Mouse (Mus musculus): ENCODE results near the gene Svep1. TPM values are rescaled to one million over a fixed set of nuclear protein-coding genes. Genes with fewer than 3 reads are reported as not detected.
A peak's percentile ranks its signal among the peaks of the same experiment; 100 is the strongest.

Gene Svep1
- polyA plus RNA-seq (2012; ENCODE audit: insufficient read depth, insufficient read length, missing spikeins): 4.0 and 6.5 TPM in 2 replicates

DNA sequence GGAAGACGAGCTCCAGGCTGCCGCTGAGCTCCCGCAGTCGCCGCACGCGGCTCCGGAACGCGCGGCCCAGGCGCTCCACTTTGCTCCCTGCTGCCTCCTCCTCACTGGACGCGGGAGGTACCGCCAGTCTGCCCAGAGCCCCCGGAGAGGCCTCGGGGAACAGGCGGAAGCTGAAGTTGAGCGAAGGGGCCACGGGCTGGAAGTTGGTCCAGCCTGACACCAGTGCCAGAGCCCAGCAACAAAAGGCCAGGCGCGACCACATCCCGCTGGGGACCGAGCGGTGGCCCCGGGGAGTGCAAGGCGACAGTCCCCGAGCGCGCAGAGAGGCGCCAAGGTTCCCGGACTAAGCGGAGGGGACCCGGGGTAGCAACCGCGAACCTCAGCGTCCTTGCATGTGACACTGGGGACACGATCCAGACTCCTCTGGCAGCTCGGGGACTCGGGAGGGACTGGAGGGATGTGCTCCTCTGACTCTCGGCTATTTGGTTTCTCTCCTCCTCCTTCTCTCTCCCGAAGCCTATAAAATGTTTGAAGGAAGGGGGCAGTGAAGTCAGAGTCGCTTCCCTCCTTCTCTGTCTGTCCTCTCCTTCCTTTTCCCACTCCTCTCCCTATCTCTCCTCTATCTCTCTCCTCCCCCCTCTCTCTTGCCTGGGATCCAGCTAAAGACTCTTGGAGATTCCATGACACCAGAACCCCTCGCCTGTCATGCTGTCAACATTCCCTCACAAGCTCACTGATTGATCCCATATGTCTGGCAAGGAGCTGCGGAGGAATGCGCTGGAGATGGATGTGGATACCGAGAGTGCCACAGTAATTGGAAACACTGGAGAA lies at the start of gene Svep1:
Gene Svep1 (minus strand): TSS at position 745 of the 831 bp plus-strand sequence.
- Histone ChIP-seq H3K27ac (replicated peaks; ENCODE audit: low read depth, low read length) (peak within 1 kb of the TSS; percentile 76), H3K4me1 (ENCODE audit: control insufficient read depth, insufficient read depth, insufficient read length, low read length) (no peaks in the 10 kb centered on the region), H3K4me3 (ENCODE audit: insufficient read depth, low read depth, low read length) (peak within 1 kb of the TSS; percentile 82)

DNA sequence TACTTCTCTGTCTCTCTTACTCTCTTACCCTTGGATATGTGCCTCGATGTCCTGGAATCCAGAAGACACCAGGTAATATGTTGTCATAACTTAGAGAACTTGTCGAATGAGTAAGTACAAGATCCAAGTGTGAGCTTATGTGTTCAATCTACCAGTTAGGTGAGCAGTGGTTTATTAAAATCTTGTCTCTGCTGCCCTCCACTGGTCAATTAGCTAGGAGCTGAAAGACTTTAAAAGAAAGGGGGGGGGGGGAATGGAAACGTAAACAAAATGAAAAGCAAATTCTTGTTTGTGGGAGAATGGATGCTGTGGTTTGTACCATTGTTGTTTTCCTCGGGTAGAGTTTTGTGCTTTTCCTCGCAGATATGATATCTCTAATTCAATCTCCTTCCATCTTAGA lies 46.8 kb upstream of the Svep1 start:
- no peak overlapping the region for H3K4me3 ChIP-seq (ENCODE audit: insufficient read depth, low read depth, low read length)
- no peaks in the 10 kb centered on the region for H3K4me1 ChIP-seq (ENCODE audit: control insufficient read depth, insufficient read depth, insufficient read length, low read length)
- no peak overlapping the region for H3K27ac ChIP-seq (replicated peaks; ENCODE audit: low read depth, low read length)

DNA sequence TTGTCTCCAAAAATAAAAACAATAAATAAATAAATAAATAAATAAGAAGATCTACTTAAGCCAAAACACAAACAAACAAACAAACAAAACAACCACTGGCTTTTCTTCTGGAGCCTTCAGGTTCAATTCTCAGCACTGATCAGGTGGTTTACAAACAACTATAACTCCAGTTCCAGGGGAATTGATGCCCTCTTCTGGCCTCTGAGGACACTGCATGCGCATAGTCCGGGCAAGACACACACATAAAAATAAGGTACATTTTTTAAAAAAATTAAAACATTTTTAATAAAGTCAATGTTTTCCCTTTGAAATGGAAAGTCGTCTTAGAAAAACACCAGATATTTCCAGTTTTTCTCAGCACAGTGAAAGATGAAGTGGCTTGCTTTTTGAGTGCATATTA lies 45.7 kb upstream of the Svep1 start:
- Histone ChIP-seq H3K4me1 (ENCODE audit: control insufficient read depth, insufficient read depth, insufficient read length, low read length) (no peaks in the 10 kb centered on the region), H3K4me3 (ENCODE audit: insufficient read depth, low read depth, low read length) (no peak overlapping the region)

DNA sequence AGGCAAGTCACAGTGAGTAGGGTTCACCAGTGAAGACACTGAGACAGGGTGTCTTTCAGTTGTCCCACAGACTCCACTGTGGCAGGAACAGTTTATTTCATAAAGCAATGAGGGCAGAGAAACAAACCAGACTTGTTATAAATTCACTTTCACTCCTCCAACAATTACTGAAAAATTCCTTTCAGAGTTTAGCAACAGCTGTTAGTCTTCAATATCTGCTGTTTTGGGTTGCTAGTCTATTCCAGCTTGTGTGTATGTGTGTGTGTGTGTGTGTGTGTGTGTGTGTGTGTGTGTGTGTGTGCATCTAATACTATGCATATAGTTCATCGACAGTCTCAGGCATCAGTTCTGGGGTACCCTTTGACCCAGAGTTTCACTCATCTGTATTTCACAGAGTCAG lies 38.9 kb upstream of the Svep1 start:
- H3K27ac ChIP-seq (replicated peaks; ENCODE audit: low read depth, low read length): no peak overlapping the region
- H3K4me3 ChIP-seq (ENCODE audit: insufficient read depth, low read depth, low read length): no peak overlapping the region
- no peaks in the 10 kb centered on the region for H3K4me1 ChIP-seq (ENCODE audit: control insufficient read depth, insufficient read depth, insufficient read length, low read length)

More for the DNA sequence above, 45.7 kb upstream of the Svep1 start:
- H3K27ac ChIP-seq (replicated peaks; ENCODE audit: low read depth, low read length): no peak overlapping the region

DNA sequence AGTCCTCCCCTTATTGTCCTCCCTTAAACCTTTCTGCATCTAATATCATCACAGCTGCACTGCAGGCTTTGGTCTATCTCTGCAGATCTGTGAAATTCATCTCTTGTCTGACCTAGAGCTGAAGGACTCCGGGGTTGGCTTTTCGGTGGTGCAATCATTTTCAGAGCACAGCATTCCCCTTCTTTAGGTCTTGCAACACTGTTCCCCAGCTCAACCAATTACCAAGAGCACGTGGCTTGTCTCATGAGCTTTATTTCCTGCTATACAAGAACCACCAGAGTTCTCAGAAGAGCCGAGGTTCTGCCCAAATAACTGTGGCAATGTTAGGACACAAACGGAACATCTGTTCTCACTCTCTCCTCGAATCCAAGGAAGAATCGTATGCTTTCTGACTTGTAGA lies 33.8 kb upstream of the Svep1 start:
- Histone ChIP-seq H3K4me1 (ENCODE audit: control insufficient read depth, insufficient read depth, insufficient read length, low read length) (no peaks in the 10 kb centered on the region), H3K27ac (replicated peaks; ENCODE audit: low read depth, low read length) (no peak overlapping the region), H3K4me3 (ENCODE audit: insufficient read depth, low read depth, low read length) (no peak overlapping the region)

DNA sequence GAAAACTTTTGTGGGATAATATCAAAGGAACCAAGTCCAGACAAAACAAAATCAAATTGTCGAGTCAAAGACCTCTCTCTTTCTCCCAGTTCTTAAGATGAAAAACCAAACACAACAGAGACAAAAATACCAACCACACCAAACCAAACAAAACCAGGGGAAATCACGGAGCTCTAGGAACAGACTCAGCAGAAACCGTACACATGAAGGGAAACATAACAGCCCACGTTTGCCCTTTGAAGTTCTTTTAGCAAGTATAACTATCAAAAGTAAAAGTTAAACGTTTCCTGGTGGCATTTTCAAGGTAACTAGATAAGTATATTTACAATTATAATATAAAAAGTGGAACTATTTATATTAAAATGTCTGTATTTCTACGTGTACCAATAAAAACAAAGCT lies 29.2 kb upstream of the Svep1 start:
- no peak overlapping the region for H3K27ac ChIP-seq (replicated peaks; ENCODE audit: low read depth, low read length)
- 0 out of 2 replicates have a peak, but pooled peaks cover 3% of the 10 kb centered on the region for H3K4me1 ChIP-seq (ENCODE audit: control insufficient read depth, insufficient read depth, insufficient read length, low read length)
- H3K4me3 ChIP-seq (ENCODE audit: insufficient read depth, low read depth, low read length): no peak overlapping the region

DNA sequence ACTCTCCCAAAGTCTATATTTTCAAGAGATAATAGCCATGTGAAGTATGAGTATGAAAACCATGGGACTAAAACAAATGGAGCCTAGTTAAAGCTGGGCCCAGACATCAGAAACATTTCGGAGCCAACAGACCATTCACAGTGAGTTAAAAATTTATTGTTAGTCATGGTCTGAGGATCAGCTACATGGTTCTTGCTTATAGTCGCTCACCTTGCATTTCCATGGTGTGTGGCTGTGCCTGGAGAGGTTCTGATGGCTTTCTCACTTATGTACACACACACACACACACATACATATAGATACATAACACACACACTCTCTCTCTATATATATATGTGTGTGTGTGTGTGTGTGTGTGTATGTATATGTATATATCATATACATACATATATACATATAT lies 16.8 kb upstream of the Svep1 start:
- Histone ChIP-seq H3K4me3 (ENCODE audit: insufficient read depth, low read depth, low read length) (no peak overlapping the region), H3K27ac (replicated peaks; ENCODE audit: low read depth, low read length) (no peak overlapping the region), H3K4me1 (ENCODE audit: control insufficient read depth, insufficient read depth, insufficient read length, low read length) (no peaks in the 10 kb centered on the region)

DNA sequence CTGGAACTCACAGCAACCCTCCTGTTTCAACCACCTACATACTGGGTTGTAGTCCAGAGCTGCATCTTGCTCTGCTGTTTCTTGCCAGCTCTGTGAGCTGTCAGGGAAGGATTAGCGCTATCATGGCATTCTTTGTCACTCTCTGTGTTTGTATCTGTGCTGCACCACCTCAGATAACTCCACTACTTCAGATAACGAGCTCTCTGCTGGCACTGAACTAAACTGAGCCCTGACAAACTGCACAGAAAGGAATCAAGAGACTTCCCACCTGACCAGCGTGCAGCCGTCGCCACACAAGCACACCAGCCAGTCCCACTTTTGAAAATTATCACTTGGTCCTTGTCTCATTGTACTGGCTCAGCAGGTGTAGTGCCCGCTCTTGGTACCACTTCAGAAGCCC lies 4.7 kb upstream of the Svep1 start:
- Histone ChIP-seq H3K27ac (replicated peaks; ENCODE audit: low read depth, low read length) (no peak overlapping the region), H3K4me1 (ENCODE audit: control insufficient read depth, insufficient read depth, insufficient read length, low read length) (no peaks in the 10 kb centered on the region), H3K4me3 (ENCODE audit: insufficient read depth, low read depth, low read length) (no peak overlapping the region)

DNA sequence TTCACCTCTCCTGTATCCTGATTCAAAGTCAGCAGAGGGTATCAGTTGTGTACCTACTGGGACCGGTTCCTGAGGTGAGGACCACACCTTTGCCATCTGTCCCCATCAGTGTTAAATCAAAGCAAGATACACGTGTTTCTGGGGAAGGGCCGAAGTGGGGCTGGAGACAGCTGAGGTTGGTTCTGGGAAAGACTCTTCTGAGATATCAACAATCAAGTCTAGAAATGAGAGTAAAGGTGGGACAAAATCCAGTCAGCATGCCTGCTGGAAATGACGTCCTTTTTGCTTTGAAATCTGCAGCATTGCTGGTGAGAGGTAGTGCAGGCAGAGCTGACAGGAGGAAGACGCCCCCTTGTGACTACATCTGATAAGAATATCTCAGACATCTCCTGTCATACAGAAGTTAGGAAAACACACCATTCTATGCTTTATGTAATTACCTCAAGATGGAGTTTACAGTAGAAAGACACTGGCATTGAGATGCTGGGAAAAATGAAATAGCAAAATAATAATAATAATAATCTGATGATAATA lies 4.0 kb upstream of the Svep1 start:
- H3K4me3 ChIP-seq (ENCODE audit: insufficient read depth, low read depth, low read length): no peak overlapping the region
- H3K27ac ChIP-seq (replicated peaks; ENCODE audit: low read depth, low read length): no peak overlapping the region
- H3K4me1 ChIP-seq (ENCODE audit: control insufficient read depth, insufficient read depth, insufficient read length, low read length): no peaks in the 10 kb centered on the region

DNA sequence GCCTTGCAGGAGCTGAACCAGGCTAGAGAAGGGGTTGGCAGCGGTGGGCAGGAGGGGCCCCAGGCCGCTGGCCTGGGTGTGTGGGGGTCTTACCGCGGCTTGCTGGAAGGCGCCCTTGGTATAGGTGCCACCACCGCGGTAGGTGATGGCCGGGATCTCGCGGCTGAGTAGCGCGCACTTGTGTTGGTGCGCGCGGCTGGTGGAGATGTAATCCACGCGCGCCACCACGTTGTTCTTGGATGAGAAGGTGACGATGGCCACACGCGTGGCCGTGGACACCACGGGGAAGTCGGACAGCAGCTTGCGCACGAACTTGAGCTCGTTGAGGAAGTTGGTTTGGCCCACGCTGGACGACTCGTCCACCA lies 927 bp downstream of the Svep1 start:
- Histone ChIP-seq H3K27ac (replicated peaks; ENCODE audit: low read depth, low read length) (peak overlapping the region; percentile 76), H3K4me1 (ENCODE audit: control insufficient read depth, insufficient read depth, insufficient read length, low read length) (no peaks in the 10 kb centered on the region), H3K4me3 (ENCODE audit: insufficient read depth, low read depth, low read length) (peak overlapping the region; percentile 82)

DNA sequence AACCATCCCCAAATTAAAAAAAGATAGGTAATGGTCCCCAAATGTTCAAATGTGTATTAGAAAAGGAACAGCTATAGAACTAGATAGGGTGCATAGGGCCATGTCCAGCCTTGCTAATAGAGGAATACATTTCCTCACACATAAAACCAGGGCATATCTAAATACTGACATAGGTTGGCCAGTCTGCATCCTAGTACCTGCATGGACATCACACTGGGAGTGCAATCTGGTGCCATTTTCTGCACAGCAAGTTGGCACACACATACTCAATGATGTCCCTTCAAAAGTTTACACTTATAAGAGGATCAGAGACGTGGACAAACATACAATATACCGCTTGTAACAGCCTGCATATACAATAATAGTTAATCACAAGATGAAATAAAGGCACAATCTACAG lies 5.0 kb downstream of the Svep1 start:
- H3K4me1 ChIP-seq (ENCODE audit: control insufficient read depth, insufficient read depth, insufficient read length, low read length): peaks cover 8% of the 10 kb centered on the region; the same call in 1 of the 2 replicates
- H3K4me3 ChIP-seq (ENCODE audit: insufficient read depth, low read depth, low read length): no peak overlapping the region
- H3K27ac ChIP-seq (replicated peaks; ENCODE audit: low read depth, low read length): no peak overlapping the region

DNA sequence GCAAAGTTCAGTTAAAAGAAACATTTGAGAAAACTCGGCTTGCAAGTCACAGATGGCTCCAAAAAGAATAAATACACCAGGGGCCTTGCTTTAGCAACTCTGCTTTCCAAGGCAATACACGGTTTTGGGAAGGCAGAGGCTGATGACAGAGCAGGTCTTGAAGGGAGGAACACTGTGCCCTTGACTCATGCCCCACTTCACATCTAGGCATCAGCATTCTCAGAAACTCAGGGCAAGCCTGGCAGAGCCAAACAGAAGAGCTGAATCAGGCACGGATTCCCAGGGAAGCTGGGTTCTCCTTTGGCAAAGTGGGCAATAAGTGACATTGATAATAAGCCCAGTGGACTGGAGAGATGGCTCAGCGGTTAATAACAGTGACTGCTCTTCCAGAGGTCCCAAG lies 5.8 kb downstream of the Svep1 start:
- peak overlapping the region; percentile 62 for H3K27ac ChIP-seq (replicated peaks; ENCODE audit: low read depth, low read length)
- no peak overlapping the region for H3K4me3 ChIP-seq (ENCODE audit: insufficient read depth, low read depth, low read length)
- peaks cover 8% of the 10 kb centered on the region; the same call in 1 of the 2 replicates for H3K4me1 ChIP-seq (ENCODE audit: control insufficient read depth, insufficient read depth, insufficient read length, low read length)

DNA sequence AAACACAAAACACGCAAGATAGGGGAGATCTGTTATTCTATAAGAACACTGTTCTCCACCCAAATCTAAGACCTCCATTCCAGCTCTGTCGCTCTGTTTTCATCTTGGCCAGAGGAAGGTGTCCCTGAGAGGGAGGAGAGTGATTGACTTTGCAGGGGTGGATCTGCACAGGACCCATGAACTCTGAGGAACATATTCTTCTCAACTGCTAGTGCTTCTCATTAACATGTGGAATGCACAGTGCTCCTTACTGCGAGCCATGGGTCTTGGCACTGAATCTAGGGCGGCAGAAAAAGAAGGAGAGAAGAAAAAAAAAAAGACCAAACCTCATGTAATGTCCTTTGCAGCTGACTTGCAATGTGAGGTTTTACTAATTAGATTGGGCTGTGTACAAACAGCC lies 9.4 kb downstream of the Svep1 start:
- H3K4me3 ChIP-seq (ENCODE audit: insufficient read depth, low read depth, low read length): no peak overlapping the region
- peaks cover 8% of the 10 kb centered on the region; the same call in 1 of the 2 replicates for H3K4me1 ChIP-seq (ENCODE audit: control insufficient read depth, insufficient read depth, insufficient read length, low read length)
- 0 out of 2 replicates have a peak overlapping the region, but pooled peaks have one; percentile 47 for H3K27ac ChIP-seq (replicated peaks; ENCODE audit: low read depth, low read length)

DNA sequence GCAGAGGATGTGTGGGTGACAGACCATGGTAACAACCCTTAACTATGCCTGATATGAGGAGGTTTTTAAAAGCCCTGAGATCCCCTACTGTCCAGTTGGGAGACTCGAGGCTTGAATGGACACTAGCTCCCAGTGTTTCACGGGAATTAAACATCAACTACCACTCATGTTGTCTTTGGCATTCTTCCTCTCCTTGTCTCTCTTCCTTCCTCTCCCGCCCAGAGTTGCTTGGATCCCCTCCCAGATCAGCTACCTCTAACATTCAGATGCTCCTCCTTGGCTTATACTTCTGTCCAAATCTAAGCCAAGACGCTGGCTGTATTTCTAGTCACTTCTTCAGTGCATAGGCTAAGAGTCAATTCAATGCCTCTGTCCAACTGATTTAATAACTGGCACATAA lies 9.9 kb downstream of the Svep1 start:
- H3K27ac ChIP-seq (replicated peaks; ENCODE audit: low read depth, low read length): 0 out of 2 replicates have a peak overlapping the region, but pooled peaks have one; percentile 47
- no peak overlapping the region for H3K4me3 ChIP-seq (ENCODE audit: insufficient read depth, low read depth, low read length)

DNA sequence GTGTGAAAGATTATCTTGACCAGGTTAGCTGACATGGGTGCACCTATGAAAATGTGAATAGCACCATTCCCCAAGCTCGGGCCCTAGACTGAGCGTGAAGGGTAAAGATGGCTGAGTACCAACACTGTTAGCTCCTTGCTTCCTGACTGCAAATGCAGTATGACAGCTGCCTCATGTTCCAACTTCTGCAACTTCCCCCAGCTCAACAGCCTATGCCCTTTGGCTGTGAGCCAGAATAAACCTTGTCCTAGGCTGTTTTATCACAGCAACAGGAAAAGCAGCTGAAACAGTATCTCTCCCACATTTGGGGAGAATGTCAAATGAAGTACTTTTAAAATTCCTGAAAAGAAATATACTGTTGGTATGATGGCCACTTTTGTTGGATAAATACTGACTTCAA lies 10.7 kb downstream of the Svep1 start:
- Histone ChIP-seq H3K27ac (replicated peaks; ENCODE audit: low read depth, low read length) (no peak overlapping the region), H3K4me3 (ENCODE audit: insufficient read depth, low read depth, low read length) (no peak overlapping the region), H3K4me1 (ENCODE audit: control insufficient read depth, insufficient read depth, insufficient read length, low read length) (peaks cover 8% of the 10 kb centered on the region; the same call in 1 of the 2 replicates)

More for the DNA sequence above, 9.9 kb downstream of the Svep1 start:
- H3K4me1 ChIP-seq (ENCODE audit: control insufficient read depth, insufficient read depth, insufficient read length, low read length): peaks cover 8% of the 10 kb centered on the region; the same call in 1 of the 2 replicates

DNA sequence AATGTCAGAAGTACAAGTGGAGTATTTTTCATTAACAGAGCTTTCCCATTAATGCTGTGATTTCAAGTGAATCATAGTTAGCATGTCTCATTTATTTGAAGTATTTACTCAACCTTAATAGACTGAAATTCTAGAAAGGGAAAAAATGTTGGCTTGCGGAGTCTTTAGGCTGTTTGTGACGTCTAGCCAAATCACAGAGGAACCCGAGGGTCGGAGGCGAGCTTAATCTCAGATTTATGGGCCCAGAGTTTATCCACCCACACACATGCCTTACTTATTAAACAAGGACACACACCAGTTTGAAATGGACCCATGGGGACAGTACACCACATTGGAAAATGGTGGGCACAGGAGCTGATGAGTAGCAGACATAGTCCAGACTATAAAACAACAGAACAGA lies 17.4 kb downstream of the Svep1 start:
- no peak overlapping the region for H3K27ac ChIP-seq (replicated peaks; ENCODE audit: low read depth, low read length)
- H3K4me3 ChIP-seq (ENCODE audit: insufficient read depth, low read depth, low read length): no peak overlapping the region
- H3K4me1 ChIP-seq (ENCODE audit: control insufficient read depth, insufficient read depth, insufficient read length, low read length): peaks cover 1% of the 10 kb centered on the region; the same call in 1 of the 2 replicates
